Mouse (Mus musculus) cortical plate, adult 2 months (tissue): ENCODE measurements around the gene D10Jhu81e.

ENCODE experiments used
- CTCF ChIP-seq: fragments of 200-500 bp; IDR thresholded peaks from 2 replicates; pipeline ENCODE4 v1.5.1; 2011; ENCODE audit warnings: mild to moderate bottlenecking, control low read depth, low read length; ENCODE audit not compliant: insufficient read depth; ENCODE audit errors: extremely low read depth
- POLR2A ChIP-seq: fragments of 200-500 bp; IDR thresholded peaks from 2 replicates; pipeline ENCODE4 v1.6.1; 2011; ENCODE audit warnings: mild to moderate bottlenecking, low read length, control low read depth; ENCODE audit not compliant: insufficient read depth; ENCODE audit errors: extremely low read depth

- TF ChIP-seq CTCF (no peak), POLR2A (no peak)
Observed at GRCm38 (mm10) chr10:78114521-78115092, 55.0 kb downstream of the D10Jhu81e start.
